Mouse (Mus musculus): ENCODE data around the gene Vsig10. TPM values are rescaled to one million over a fixed set of nuclear protein-coding genes. Genes with fewer than 3 reads are reported as not detected.
"Not testable (repeated sequence)": the region's sequence is repeated elsewhere in the genome, so short reads cannot be mapped to it uniquely, and the experiment has no call there.

The Vsig10 gene
- total RNA-seq, 2 experiments from 2014 or later, result 4.1 to 5.0 TPM

DNA sequence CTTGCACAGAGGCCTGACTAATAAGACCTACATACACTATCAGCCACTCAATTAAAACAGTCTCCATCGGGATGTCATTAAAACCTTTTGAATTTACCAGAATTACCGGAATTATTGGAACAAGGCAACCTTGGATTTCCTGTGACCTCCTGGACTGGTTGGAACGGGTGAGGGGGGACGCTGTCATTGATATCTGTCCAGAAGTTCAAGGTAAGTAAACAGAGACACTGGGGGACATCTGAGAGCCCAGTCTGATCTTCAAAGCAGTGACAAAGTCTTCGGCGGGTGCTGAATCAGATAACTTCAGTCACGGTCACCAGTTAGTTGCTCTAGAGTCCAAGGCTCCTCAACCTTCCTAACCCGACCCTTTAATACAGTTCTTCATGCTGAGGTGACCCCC is 23.9 kb upstream of the Vsig10 start:
- intact Hi-C loops (cut with DNase I), result no loop called here
- no peak for DNase-seq

DNA sequence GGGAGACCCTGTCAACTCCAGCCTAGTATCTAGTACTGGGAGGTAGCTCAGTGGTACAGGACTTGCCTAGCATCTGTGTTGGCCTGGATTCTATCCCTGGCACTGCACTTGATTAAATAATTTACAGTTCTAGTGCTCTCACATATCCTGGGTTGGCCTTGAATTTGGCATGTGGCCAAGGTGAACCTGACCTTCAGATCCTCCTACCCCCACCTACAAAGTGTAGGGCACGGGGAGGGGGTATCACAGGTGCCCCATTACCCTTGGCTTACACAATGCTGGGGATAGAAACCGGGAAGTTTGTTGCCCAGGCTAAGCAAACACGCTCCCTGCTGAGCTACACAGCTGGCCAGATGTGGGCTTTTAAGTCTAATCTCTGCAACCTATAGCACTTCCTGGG is 16.0 kb upstream of the Vsig10 start:
- intact Hi-C loops (cut with DNase I), result no loop called here
- no peak for DNase-seq

DNA sequence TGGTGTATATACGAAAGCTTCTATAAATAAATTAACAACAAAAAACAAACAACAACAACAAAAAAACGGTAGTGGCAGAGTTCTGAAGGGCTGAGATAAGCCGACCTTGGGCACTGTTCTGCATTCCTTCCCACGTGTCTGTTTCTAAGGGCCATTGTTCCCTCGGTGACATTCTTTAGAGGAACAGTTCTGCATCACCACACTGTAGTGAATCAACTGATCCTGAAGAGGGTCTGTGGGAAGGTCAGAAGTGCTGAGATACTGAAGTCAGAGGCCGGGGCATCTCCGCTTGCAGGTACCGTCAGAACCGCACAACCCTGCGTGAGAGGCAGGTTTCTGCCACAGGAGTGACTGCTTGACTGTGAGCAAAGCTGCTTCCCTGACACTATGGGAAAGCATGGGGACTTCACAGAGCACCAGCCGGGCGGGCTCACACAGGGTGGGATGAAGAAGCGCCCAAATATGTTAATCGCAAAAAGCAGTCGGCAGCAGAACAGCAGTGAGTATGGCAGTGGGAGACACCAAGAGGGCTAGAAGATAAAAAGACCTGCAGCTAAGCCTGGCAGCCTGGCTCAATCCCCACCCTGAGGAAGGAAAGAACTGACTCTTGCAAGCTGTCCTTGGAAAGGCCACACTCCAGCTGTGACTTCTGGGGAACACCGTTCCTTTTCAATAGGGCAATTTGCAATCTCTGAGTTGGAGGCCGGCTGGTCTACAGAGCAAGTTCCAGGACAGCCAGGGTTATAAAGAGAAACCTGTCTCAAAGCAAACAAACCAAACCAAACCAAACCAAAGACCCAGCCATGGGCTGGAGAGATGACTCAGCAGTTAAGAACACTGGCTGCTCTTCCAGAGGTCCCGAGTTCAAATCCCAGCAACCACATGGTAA is 14.9 kb upstream of the Vsig10 start:
- no peak for DNase-seq
- intact Hi-C loops (cut with DNase I), result no loop called here

DNA sequence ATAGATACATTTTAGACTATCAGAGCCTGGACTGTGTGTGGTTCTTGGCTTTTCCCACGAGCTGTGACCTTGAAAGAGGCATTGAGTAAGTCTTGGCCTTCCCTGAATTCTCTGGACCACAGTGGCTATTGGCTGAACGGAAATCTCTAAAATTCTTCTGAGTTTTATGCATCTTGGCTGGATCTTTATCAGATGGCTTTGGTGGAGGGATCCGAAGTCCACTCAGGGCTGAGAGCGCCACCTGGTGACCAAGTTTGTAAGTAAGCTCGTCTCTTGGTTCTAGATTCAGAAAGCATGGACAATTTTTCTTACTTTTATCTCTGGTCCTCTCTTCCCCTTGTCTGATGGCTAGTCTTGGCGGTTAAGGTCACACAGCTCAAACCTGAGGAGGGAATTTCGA is 13.9 kb upstream of the Vsig10 start:
- peak; percentile 61 to 73 for DNase-seq
- intact Hi-C loops (cut with DNase I), result loop anchor here (5.0 kb wide), 3 partner anchors 102 to 188 kb away; partner anchors contain the start of gene Suds3

DNA sequence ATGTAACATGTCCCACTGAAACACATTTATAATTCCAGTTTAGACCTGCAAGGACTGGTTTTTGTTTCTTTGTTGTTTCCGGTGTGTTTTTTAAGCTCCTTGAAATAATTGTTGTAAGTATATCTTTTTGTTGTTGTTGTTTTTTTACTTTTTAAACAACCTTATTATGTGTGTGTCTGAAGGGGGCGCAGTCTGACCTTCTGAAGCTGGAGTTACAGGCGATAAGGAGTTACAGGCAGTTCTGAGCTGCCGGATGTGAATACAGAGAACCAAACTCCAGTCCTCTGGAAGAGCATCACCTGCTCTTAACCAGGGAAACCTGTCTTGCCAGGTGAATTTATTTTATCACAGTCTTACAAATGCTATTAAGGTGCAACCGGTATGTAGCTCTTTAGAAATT is 13.1 kb upstream of the Vsig10 start:
- intact Hi-C loops (cut with DNase I), result loop anchor here (5.0 kb wide), 3 partner anchors 102 to 188 kb away; partner anchors contain the start of gene Suds3

DNA sequence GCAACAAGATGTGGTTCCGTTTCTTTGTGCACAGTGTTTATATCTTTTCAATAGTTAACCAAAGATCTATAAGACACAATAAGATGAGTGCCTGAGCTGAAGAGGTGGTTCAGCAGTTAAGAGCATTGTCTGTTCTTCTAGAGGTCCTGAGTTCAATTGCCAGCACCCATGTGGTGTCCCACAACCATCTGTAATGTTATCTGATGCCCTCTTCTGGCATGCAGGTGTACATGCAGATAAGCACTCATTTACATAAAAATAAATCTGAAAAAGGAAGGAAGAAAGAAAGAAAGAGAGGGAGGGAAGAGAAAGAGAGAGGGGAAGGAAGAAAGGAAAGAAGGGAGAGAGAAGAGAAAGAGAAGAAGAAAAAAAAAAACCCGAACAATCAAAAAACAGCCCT is 12.1 kb upstream of the Vsig10 start:
- intact Hi-C loops (cut with DNase I), result loop anchor here (5.0 kb wide), 3 partner anchors 100 to 190 kb away; partner anchors contain the start of gene Suds3
- no peak for DNase-seq

More for the DNA sequence above, 13.1 kb upstream of the Vsig10 start:
- DNase-seq, result no peak

DNA sequence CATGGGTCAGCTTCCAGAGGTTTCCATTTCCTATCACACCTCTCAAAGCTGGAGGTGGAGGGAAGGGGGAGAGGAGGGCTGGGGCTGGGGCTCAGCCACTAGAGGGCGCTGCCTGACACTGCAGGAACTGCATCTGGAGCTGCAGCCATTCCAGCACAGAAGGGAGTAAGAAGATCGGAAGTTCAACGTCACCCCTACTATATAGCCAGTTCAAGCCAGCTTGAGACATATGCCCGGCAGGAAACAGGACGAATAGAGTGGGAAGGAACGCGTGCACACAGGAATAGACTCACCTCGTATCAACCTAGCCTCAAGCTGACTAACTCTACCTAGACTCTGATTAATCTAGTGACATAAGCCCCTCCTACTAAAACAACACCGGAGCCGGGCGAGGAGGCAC is 11.2 kb upstream of the Vsig10 start:
- peak; percentile 50 to 55 for DNase-seq
- intact Hi-C loops (cut with DNase I), result loop anchor here (5.0 kb wide), 3 partner anchors 100 to 190 kb away; partner anchors contain the start of gene Suds3

DNA sequence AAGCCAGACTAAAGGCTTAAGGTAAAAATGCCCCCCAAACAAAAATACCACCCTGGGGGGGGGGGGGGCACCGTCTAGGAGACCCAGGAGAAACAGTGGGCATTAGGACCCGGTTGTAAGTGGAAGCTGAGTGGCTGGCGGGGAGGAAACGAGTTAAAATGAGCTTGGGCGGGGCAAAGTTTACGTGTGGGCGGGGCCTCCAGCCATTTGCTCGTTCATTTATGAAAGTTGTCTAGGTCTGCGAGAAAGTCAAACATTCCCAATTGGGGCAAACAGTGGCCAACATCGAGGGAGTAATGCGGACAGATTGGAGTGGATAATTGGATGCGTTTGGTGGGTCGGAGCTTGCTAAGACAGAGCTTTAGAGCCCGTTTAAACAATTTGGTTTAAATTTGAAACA is 5.5 kb upstream of the Vsig10 start:
- DNase-seq, result peak; percentile 40 to 49
- intact Hi-C loops (cut with DNase I), result no loop called here

DNA sequence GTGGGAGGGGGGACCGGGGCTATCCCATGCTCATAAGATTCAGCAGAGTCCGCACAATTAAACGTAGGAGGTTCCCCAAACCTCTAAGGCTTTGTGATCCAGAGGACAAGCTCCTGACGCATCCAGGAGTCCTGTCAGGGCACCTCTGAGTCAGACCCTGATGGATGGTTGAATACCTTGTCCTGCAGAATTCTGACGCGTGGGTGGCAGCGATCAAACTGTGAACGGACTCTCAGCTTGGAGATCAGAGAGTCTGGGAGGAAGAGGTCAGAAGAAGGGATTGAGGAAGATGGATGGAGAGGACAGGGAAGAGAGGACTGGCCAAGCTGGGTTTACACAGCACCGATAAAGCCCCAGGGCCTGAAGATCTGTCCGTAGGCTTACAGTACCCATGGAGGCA is 5.0 kb upstream of the Vsig10 start:
- DNase-seq, result no peak
- intact Hi-C loops (cut with DNase I), result no loop called here

DNA sequence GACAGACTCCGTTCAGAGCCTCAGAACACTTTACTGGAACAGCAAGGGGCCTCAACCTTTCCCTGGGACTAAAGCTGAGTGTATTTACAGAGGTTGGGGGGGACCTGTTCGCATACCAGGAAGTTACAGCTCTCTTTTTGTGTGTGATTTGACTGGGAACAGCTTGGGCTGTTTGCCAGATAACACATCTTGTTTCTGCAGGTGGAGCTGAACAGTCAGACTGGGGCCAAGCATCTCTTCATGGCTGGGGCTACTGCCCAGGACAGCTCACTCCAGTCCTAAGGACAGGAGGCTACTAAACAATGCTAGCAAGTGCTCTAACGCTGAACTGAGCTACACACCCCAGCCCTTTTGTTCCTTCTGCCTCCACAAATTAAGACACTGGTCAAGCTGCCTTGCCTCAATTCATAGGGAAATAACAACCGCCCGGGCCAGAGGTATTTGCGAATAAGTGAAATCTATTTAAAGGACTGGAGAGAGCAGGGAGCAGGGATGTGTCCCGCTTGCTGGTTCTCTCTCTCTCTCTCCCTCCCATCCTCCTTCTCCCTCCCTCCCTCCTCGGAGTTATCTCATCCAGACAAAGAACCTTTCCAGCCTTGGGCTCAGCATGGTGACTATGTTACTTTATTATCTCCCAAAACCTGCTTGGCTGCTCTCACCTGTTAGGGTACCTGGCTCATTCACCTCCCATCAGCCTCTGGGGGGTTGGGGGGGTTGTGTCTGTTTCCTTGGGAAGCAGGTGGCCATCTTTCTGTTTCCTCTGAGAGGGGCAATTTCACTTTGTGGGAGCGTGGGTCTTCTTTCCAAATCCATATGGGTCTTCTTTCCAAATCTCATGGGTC is 4.1 kb upstream of the Vsig10 start:
- DNase-seq, result no peak
- intact Hi-C loops (cut with DNase I), result no loop called here

DNA sequence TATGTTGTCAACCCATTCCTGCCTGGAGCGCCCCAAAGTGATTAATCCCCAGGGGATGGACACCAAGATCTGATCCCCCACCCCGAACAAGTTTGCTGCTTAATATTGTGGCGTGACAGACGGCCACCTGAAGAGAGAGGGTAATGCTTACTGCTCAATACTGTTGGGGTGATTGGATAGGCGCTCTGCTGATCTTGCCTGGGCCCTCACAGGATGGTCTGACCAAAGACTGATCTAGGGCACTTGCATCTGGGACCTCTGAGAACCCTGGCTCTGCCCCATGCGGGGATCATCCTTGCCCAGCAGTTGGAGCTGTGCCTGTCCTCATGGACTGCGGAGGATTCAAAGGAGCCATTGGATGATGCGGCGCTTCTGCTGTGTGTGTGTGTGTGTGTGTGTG is 4.9 kb downstream of the Vsig10 start:
- DNase-seq, result no peak
- intact Hi-C loops (cut with DNase I), result no loop called here

DNA sequence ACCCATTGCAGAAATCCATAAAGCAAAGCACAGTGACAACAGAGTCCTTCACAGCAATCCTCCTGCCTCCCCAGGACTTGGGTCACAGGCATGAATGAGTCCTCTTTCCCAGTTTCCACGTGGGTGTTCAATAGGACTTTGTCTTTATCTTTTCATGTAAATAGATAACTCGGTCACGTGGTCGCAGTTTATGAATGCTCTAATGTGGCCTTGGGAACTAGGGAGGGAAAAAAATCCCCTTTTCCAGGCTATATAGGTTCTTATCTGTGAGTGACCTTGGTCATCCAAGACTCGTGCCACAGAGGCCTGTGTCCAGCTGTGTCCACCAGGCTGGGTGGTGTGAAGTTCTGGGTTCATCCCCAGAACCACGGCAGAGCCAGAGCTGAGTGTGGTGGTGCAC is 7.5 kb downstream of the Vsig10 start:
- no peak for DNase-seq
- intact Hi-C loops (cut with DNase I), result no loop called here

DNA sequence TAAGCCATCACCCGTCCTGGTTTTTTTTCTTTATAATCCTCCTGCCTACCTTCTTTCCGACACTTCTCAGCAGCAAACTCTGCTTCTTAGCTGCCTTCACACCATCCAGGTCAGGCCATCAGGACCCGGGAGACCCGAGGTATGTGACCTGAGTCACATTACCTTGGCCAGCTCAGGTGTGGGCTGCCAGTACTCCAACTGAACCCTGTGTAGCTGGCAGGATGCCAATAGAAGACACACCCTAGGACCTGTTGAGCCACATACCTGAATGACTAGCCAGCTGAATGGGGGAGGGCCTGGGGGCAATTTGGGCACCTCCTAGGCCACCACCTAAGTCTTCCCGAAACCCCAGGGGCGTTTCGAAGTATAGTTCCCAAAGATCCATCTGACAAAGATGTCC is 11.6 kb downstream of the Vsig10 start:
- intact Hi-C loops (cut with DNase I), result no loop called here
- no peak for DNase-seq

DNA sequence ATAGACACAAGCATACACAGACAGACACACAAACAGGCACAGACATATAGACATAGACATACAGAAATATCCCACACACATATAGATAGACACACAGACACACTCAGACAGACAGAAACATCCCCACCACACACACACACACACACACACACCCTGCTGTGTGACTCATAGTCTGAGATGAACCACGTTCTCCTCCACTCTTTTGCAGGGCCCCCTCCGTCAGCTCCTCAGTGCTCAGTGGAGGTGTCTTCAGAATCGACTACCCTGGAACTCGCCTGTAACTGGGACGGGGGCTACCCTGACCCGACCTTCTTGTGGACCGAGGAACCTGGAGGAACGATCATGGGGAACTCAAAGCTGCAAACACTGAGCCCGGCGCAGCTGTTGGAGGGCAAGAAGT is 19.1 kb downstream of the Vsig10 start:
- no peak for DNase-seq
- intact Hi-C loops (cut with DNase I), result no loop called here

DNA sequence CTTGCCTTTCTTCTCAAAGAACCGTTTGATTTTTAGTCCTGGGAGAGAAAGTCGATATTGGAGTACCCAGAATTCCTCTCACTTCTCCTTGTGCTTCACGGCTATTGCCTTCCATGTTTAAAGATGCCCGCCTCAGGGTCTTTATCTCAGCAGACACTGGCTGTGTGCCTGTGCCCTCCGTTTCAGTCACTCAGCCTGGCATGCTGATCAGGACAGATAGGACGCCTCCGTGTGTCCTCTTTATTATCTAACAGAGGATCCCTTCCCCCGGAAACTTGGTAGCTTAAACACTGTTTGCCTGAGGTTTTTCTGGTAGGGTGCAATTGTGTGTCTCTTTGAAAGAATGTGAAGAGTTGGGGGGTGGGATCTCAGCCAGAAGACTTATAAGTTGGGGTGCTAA is 19.6 kb downstream of the Vsig10 start:
- no peak for DNase-seq
- intact Hi-C loops (cut with DNase I), result no loop called here

DNA sequence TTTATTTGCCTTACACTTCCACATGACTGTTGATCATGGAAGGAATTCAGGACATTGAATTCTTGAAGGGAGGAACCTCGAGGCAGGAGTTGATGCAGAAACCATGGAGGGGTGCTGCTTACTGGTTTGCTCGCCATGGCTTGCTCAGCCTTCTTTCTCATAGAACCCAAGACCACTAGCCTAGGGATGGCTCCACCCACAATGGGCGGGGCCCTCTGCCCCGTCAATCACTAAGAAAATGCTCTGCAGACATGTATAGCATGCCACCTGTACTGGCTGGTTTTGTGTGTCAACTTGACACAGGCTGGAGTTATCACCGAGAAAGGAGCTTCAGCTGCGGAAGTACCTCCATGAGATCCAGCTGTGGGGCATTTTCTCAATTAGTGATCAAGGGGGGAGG is 21.2 kb downstream of the Vsig10 start:
- DNase-seq, result no peak

DNA sequence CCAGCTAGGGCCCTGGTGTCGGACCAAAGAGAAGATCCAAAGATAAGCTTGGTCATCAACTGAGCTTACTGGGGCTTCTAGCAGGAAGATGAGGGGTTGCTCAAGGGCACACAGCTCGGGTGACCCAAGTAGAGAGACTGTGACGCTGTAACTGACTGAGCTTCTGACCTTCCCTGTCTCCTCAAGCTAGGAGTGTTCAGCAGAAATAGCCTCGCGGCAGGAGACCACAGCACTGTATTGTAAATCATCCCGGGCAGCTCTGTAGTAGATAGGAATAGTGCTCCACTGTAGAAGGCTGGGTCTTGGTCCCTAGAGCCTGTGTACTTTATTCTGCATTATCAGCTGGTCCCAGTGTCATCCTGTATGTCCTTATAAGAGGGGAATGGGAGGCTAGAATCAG is 23.0 kb downstream of the Vsig10 start:
- DNase-seq, result no peak
- intact Hi-C loops (cut with DNase I), result no loop called here

More for the DNA sequence above, 21.2 kb downstream of the Vsig10 start:
- intact Hi-C loops (cut with DNase I), result no loop called here

DNA sequence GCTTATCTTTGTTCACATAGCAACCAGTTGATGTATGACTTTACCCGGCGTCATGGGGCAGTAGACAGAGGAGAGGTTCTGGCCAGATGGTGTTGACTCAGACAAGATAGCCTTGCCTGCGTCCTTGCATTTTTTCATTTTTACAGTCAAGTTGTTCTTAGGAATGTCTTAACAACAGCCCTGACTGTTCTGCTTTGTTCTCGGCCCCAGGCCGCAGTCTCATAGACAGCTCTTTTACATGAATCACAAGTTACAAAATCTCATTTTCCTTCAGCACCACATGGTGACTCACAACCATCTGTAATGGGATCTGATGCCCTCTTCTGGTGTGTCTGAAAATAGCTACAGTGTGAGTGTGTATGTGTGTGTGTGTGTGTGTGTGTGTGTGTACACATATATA is 25.6 kb downstream of the Vsig10 start:
- DNase-seq; intact Hi-C loops (cut with DNase I): not testable (repeated sequence)

DNA sequence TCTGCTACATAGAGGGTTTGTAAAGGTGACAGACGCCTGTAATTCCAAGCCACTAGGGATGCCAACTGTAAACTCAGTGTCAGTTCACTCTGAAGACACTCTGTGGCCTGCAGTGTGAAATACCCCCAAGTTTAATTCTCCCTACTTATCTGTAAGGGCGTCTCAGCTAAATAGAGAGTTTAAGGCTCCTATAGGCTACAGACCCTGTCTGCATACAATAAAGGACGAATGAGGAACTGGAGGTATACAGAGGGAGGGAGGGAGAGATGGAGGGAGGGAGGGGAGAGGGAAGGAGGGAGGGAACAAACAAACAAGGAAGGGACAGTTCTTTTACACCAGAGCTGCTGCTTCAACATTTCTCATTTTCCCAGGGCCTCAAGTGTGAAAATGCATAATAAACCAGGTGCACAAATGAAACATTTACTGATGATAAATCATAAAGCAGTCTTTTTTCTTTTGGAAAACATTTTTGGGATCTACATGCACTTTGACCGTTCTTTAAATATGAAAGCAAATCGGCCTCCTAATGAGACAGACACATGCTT is 26.6 kb downstream of the Vsig10 start:
- DNase-seq, result no peak
- intact Hi-C loops (cut with DNase I), result no loop called here

DNA sequence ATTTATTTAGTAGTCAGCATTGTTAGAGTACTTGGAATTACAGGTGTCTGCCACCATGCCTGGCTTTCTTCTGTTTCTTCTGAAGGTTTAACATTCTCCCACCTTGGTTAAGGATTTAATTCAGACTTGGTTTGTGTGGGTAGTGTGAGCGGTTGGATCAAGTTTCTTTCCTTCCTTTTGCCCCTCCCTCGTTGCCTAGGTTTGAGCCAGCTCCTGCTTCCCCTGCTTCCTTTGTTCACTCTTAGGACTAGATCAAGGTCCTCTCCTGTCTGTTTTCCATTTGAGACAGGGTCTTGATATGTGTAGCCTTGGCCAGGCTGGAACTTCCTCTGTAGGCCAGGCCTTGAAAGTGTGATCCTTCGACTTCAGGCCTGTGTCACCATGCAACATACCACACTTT is 27.4 kb downstream of the Vsig10 start:
- no peak for DNase-seq

DNA sequence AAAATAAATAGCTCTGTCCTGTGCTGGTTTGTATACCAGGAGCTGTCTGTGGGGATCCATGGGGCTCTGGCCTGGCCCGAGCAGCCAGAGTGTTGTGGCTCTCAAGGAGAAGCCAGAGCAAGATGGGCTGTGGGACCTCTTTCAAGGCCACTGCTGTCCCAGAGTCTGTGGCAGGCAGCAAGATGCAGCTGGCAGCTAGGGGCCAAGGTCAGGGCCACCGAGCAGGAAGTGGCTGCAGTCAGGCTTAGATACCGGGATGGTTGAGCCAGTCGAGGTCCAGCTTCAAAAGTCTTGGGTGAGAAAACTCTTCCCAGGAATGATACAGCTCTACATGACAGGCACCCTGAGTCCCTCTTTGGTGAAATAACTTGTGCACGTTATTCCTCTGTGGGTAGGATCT is 28.1 kb downstream of the Vsig10 start:
- DNase-seq, result no peak
- intact Hi-C loops (cut with DNase I), result no loop called here

More for the DNA sequence above, 27.4 kb downstream of the Vsig10 start:
- intact Hi-C loops (cut with DNase I), result no loop called here
